In the genomic region with DNA sequence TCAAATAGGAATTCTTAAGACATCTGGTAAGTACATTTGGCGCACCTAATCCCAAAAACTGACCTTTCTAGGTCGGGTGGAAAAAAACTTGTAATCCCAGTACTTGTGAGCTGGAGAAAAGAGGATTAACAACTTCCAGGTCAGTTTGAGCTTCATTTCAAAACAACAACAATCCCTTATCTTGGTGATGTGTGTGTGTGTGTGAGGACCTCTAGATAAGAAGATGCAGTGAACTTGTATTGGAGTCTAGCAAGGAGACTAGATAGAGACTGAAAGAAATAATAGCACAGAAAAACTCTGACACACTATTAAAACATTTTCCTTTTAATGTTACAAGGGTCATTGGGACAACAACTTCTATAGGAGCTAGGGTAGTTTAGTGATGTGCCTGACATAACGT, we compare ENCODE assay signal across 15 mouse cellular contexts.
"Had no signal": no experiment of that assay in that cellular context is flagged by ENCODE, and none has a peak within 500 bp of the region (broad histone marks: within the 10 kb centered on the region; RNA-seq: fewer than 3 reads in every experiment).

No protein-coding gene starts in this region.

- H3K27me3 ChIP-seq: kidney, embryonic 15.5 days; megakaryocyte, embryonic 14.5 days; neural tube, embryonic 15.5 days had no signal

- H3K4me2 ChIP-seq: kidney, embryonic 15.5 days; neural tube, embryonic 15.5 days had no signal

- H3K9ac ChIP-seq: kidney, embryonic 15.5 days; neural tube, embryonic 15.5 days had no signal

- H3K9me3 ChIP-seq: kidney, embryonic 15.5 days; limb, embryonic 10.5 days; megakaryocyte, embryonic 14.5 days; neural tube, embryonic 15.5 days had no signal

- H3K4me1 ChIP-seq: kidney, embryonic 15.5 days; limb, embryonic 10.5 days; megakaryocyte, embryonic 14.5 days; neural tube, embryonic 15.5 days had no signal

- ATAC-seq: intestine, embryonic 16.5 days; lung, postnatal 0 days had no signal

- DNase-seq: kidney, adult 2 months; kidney, postnatal 14 days; lung, adult 2 months; lung, postnatal 4 days; midbrain, embryonic 14.5 days; right cerebral cortex, postnatal 14 days; thymus, postnatal 36 days had no signal

- H3K4me3 ChIP-seq: kidney, embryonic 15.5 days; left cerebral cortex, adult 2 months; limb, embryonic 10.5 days; megakaryocyte, embryonic 14.5 days; myocyte; neural tube, embryonic 15.5 days had no signal

- H3K27ac ChIP-seq: kidney, embryonic 15.5 days; left cerebral cortex, adult 2 months; limb, embryonic 10.5 days; neural tube, embryonic 15.5 days had no signal
